Mouse (Mus musculus) megakaryocyte, embryonic 14.5 days (primary cell): Measurements from ENCODE around the gene Prkce. TPM values are rescaled to one million over a fixed set of nuclear protein-coding genes. Genes with fewer than 3 reads are reported as not detected.

Source experiments
- H3K27me3 ChIP-seq: replicated peaks from 2 replicates; pipeline ENCODE3; 2012; ENCODE audit warnings: inconsistent platforms
- H3K36me3 ChIP-seq: replicated peaks from 2 replicates; pipeline ENCODE3; 2012; ENCODE audit warnings: low read length, inconsistent platforms, mixed read lengths
- H3K4me1 ChIP-seq: 2 replicates; pipeline ENCODE4 v1.6.1; 2012; ENCODE audit warnings: inconsistent platforms
- H3K4me3 ChIP-seq: replicated peaks from 2 replicates; pipeline ENCODE3; 2012; ENCODE audit warnings: moderate library complexity, mild to moderate bottlenecking, inconsistent platforms
- H3K9me3 ChIP-seq: 2 replicates; pipeline ENCODE4 v1.6.1; 2012; ENCODE audit warnings: inconsistent platforms
- FLI1 ChIP-seq: IDR thresholded peaks from 2 replicates; pipeline ENCODE4 v1.6.1; 2012; ENCODE audit warnings: low read length, inconsistent platforms, mixed read lengths
- GATA1 ChIP-seq: IDR thresholded peaks from 3 replicates; pipeline ENCODE4 v1.6.1; 2012; ENCODE audit warnings: mixed read lengths, low read length, inconsistent platforms, borderline replicate concordance
- polyA plus RNA-seq: library from polyadenylated mRNA; stranded (reverse); fragments of >175 nt; gene quantifications from 2 replicates; pipeline ENCODE4 v1.2.3, GENCODE M21; 2012; ENCODE audit warnings: low replicate concordance; ENCODE audit not compliant: insufficient read depth

Gene Prkce
- polyA plus RNA-seq, 1 experiment = 7.3 TPM

DNA sequence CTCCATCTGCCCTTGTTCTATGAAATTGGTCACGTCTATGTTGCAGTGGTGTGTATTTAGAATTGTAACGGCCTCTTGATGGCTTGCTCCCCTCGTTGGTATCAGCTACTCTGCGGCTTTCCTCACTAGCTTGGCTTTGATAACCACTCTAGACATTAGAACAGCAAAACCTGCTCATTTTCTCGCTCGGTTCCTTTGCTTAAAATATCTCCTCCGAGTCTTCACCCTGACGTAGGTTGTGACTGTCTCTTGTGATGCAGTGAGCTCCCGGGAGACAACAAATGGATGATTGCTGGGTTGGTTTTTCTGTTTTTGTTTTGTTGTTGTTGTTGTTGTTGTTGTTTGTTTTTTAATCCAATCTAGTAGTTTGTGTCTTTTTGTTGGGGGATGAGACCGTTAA lies 361.4 kb downstream of the Prkce start:
- no peaks in the 10 kb centered on the region for H3K9me3 ChIP-seq
- H3K4me3 ChIP-seq = no peak overlapping the region
- peaks cover 1% of the 10 kb centered on the region for H3K27me3 ChIP-seq
- peaks cover 14% of the 10 kb centered on the region for H3K4me1 ChIP-seq
- TF ChIP-seq GATA1 = no peak
- TF ChIP-seq FLI1 = no peak
- no peaks in the 10 kb centered on the region for H3K36me3 ChIP-seq

- no peaks in the 10 kb centered on the region for H3K9me3 ChIP-seq
- peaks cover 14% of the 10 kb centered on the region for H3K4me1 ChIP-seq
- TF ChIP-seq FLI1 = no peak
- H3K4me3 ChIP-seq = no peak overlapping the region
- peaks cover 1% of the 10 kb centered on the region for H3K27me3 ChIP-seq
- H3K36me3 ChIP-seq = no peaks in the 10 kb centered on the region
These were observed 361.8 kb downstream of the Prkce start for GRCm38 (mm10) chr17:86529411-86529810.

DNA sequence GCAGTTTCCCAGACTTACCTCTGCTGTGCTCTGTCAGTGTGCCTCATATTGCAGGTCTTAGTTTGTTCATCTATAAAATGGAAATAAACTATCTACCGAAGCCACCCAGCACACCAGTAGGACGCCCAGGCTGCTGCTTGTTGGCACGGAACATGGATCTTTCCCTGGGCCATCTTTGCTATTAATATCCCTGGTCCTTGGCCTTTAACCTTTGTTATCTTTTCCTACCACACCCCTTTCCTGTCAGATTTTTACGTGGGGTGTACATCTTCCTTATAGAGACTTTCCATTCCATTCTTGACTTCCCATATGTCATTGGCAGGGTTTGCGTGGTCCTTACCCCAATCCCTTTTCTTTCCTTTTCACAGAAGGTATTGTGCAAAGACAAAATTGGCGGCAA lies 363.6 kb downstream of the Prkce start:
- H3K4me1 ChIP-seq = peaks cover 20% of the 10 kb centered on the region
- TF ChIP-seq GATA1 (no peak), FLI1 (no peak)
- H3K4me3 ChIP-seq = no peak overlapping the region
- H3K9me3 ChIP-seq = no peaks in the 10 kb centered on the region
- no peaks in the 10 kb centered on the region for H3K36me3 ChIP-seq
- peaks cover 1% of the 10 kb centered on the region for H3K27me3 ChIP-seq

DNA sequence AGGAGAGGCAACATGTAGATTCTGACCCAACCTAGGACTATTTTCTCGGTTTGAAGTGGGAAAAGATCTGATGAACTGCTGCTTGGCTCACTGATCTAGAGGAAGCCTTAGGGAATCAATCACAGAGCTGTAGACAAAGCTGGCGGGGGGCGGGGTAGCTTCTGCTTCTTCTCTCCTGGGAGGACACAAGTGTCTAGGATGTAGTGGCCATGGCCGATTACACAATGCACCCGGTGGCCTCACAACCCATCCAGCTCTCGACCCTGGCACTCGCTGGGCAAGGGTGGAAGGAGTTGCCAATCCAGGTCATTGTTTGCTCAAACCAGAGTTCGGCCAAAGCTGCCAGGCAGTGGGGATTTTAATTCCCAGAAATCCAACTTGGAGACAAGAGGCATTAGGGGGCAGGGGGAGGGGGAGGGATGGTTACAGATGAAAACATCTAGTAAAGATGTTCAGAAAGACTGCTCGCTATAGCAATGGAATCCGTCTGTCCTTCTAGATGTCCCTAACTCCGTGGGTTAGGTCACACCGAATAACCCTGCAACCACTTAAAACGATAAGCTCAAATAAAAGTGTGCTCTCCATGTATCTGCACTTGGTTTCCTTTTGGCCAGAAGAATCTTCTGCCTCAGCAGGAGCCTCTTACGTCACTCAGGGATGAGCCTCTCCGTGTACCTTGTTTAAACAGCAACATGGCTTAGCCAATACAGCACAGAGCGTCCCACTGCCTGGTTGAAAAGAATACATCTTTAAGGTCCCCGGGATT lies 365.4 kb downstream of the Prkce start:
- no peaks in the 10 kb centered on the region for H3K36me3 ChIP-seq
- no peak overlapping the region for H3K4me3 ChIP-seq
- H3K9me3 ChIP-seq = no peaks in the 10 kb centered on the region
- no peak for TF ChIP-seq FLI1
- TF ChIP-seq GATA1 = no peak
- peaks cover 1% of the 10 kb centered on the region for H3K27me3 ChIP-seq
- peaks cover 20% of the 10 kb centered on the region for H3K4me1 ChIP-seq

DNA sequence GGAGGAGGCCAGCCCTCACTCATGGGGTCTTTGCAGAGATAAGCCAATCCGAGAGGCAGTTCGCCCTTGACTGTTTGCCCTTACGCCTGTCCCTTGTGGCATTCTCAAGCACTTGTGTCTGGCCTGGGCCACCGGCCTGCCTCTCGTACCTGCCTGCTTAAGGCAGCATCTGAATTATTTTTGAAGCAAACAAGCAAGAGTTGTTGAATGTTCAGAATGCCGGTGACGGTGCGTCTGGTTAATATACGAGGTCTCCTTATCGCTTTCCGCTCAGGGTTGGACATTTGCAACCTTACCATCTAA lies 365.9 kb downstream of the Prkce start:
- Histone ChIP-seq H3K4me3 (no peak overlapping the region), H3K27me3 (peaks cover 2% of the 10 kb centered on the region), H3K4me1 (peaks cover 20% of the 10 kb centered on the region), H3K36me3 (no peaks in the 10 kb centered on the region), H3K9me3 (no peaks in the 10 kb centered on the region)
- no peak for TF ChIP-seq FLI1
- TF ChIP-seq GATA1 = no peak

- Histone ChIP-seq H3K27me3 (peaks cover 2% of the 10 kb centered on the region), H3K4me1 (peaks cover 17% of the 10 kb centered on the region), H3K36me3 (no peaks in the 10 kb centered on the region), H3K4me3 (no peak overlapping the region), H3K9me3 (no peaks in the 10 kb centered on the region)
- no peak for TF ChIP-seq FLI1
- TF ChIP-seq GATA1 = no peak
These were observed 367.5 kb downstream of the Prkce start for GRCm38 (mm10) chr17:86535096-86535495.

GRCm38 (mm10) chr17:86535827-86536656 lies 368.5 kb downstream of the Prkce start:
- Histone ChIP-seq H3K27me3 (peaks cover 2% of the 10 kb centered on the region), H3K36me3 (no peaks in the 10 kb centered on the region), H3K4me1 (peaks cover 10% of the 10 kb centered on the region), H3K4me3 (peak overlapping the region; percentile 47), H3K9me3 (no peaks in the 10 kb centered on the region)
- TF ChIP-seq FLI1 = no peak
- no peak for TF ChIP-seq GATA1

GRCm38 (mm10) chr17:86539881-86540430 lies 372.4 kb downstream of the Prkce start:
- Histone ChIP-seq H3K9me3 (no peaks in the 10 kb centered on the region), H3K4me1 (peaks cover 5% of the 10 kb centered on the region), H3K27me3 (peaks cover 2% of the 10 kb centered on the region), H3K36me3 (no peaks in the 10 kb centered on the region), H3K4me3 (no peak overlapping the region)
- TF ChIP-seq FLI1 (no peak), GATA1 (no peak)

GRCm38 (mm10) chr17:86546529-86546928 lies 378.9 kb downstream of the Prkce start:
- Histone ChIP-seq H3K4me1 (no peaks in the 10 kb centered on the region), H3K36me3 (peaks cover 6% of the 10 kb centered on the region), H3K27me3 (no peaks in the 10 kb centered on the region), H3K9me3 (peaks cover 13% of the 10 kb centered on the region), H3K4me3 (no peak overlapping the region)
- TF ChIP-seq GATA1 (no peak), FLI1 (no peak)

DNA sequence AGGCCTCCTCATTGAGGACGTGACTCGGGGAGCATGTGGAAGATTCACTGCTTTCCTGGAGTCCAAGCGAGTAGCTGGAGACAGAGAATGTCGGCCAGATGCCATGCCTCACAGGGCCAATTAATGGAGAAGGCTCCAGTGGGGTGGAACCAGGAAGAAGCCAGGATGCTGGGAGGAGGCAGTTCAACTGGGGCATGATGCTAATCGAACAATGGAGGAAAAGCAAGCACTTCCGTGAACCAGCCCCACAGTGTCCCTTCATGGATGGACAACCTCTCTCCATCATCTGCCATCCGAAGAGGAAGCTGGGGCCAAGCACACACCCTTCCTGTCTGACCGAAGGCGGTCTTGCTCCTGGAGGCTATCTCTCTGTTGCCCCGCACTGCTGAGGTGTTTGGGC lies 381.5 kb downstream of the Prkce start:
- Histone ChIP-seq H3K4me3 (no peak overlapping the region), H3K27me3 (no peaks in the 10 kb centered on the region), H3K4me1 (no peaks in the 10 kb centered on the region), H3K9me3 (peaks cover 32% of the 10 kb centered on the region), H3K36me3 (peaks cover 6% of the 10 kb centered on the region)
- TF ChIP-seq FLI1 = no peak
- TF ChIP-seq GATA1 = no peak
